Mouse (Mus musculus) myocyte (in vitro differentiated cells): ENCODE measurements around the gene Sigirr.
A peak's percentile ranks its signal among the peaks of the same experiment; 100 is the strongest.

Experiments
- E2F4 ChIP-seq: IDR thresholded peaks from one replicate; pipeline ENCODE4 v1.6.1; 2011; ENCODE audit warnings: mild to moderate bottlenecking, control low read depth, moderate library complexity; ENCODE audit not compliant: insufficient read depth
- MYOD1 ChIP-seq, 3 experiments: IDR thresholded peaks; one replicate each; pipeline ENCODE4 v1.6.1; 2011; ENCODE audit warnings: control low read depth in 2 of 3, low read depth in 2 of 3, mild to moderate bottlenecking in 2 of 3, moderate library complexity in 1 of 3; ENCODE audit not compliant: insufficient read length in 2 of 3, control insufficient read depth in 1 of 3
- POLR2A ChIP-seq: IDR thresholded peaks from one replicate; pipeline ENCODE4 v1.6.1; 2011; ENCODE audit warnings: low read depth, mild to moderate bottlenecking, control low read depth, moderate library complexity; ENCODE audit not compliant: insufficient read length

- TF ChIP-seq MYOD1 (IDR thresholded peaks at IDR 0.05; ENCODE audit: control insufficient read depth in 1 of 3, insufficient read length in 2 of 3, low read depth in 2 of 3) (peak in 1 of 3 experiments; percentile 12), POLR2A (peak; percentile 72), E2F4 (no peak)
Observed at GRCm38 (mm10) chr7:141131024-141131820, 30.9 kb upstream of the Sigirr start.
